Mouse (Mus musculus) midbrain, postnatal 0 days (tissue): Measurements from ENCODE around the gene Olfr1101. TPM values are rescaled to one million over a fixed set of nuclear protein-coding genes. Genes with fewer than 3 reads are reported as not detected.

Experiments used
- ATAC-seq: fragments of 200-750 bp; cut with Nextera tagmentation; 2 replicates; pipeline ENCODE4 v1.8.0; 2017; ENCODE audit warnings: moderate number of reproducible peaks, mild to moderate bottlenecking, moderate TSS enrichment, moderate library complexity; ENCODE audit not compliant: low FRiP score
- DNase-seq: peaks from one replicate; pipeline ENCODE4 v3.0.0-alpha.2; 2015; ENCODE audit warnings: low spot score
- H3K27ac ChIP-seq: fragments of 300-500 bp; sonication (generic); 2 replicates; pipeline ENCODE4 v1.5.1; 2014; ENCODE audit warnings: low read depth, mild to moderate bottlenecking, low read length, mixed read lengths
- H3K27me3 ChIP-seq: fragments of 300-500 bp; sonication (generic); 2 replicates; pipeline ENCODE4 v1.6.1; 2014; ENCODE audit warnings: low read length, control low read depth, mixed read lengths; ENCODE audit not compliant: insufficient read depth
- H3K36me3 ChIP-seq: fragments of 300-500 bp; sonication (generic); 2 replicates; pipeline ENCODE4 v1.6.1; 2014; ENCODE audit warnings: low read length, control low read depth, mixed read lengths; ENCODE audit not compliant: insufficient read depth
- H3K4me1 ChIP-seq: fragments of 300-500 bp; sonication (generic); 2 replicates; pipeline ENCODE4 v1.6.1; 2014; ENCODE audit warnings: mild to moderate bottlenecking, control low read depth, antibody characterized with exemption, low read length, mixed read lengths; ENCODE audit not compliant: insufficient read depth
- H3K4me2 ChIP-seq: fragments of 300-500 bp; sonication (generic); 2 replicates; pipeline ENCODE4 v1.6.1; 2014; ENCODE audit warnings: low read depth, mild to moderate bottlenecking, low read length, mixed read lengths; ENCODE audit not compliant: poor library complexity, severe bottlenecking
- H3K4me3 ChIP-seq: fragments of 300-500 bp; sonication (generic); 2 replicates; pipeline ENCODE4 v1.5.1; 2014; ENCODE audit warnings: low read depth, mild to moderate bottlenecking, low read length, moderate library complexity
- H3K9ac ChIP-seq: fragments of 300-500 bp; sonication (generic); replicated peaks from 2 replicates; pipeline ENCODE4 v1.6.1; 2014; ENCODE audit warnings: mild to moderate bottlenecking, low read length, moderate library complexity, mixed read lengths; ENCODE audit not compliant: poor library complexity, severe bottlenecking
- H3K9me3 ChIP-seq: fragments of 300-500 bp; sonication (generic); 2 replicates; pipeline ENCODE4 v1.6.1; 2016; ENCODE audit warnings: low read length, control low read depth
- CTCF ChIP-seq: IDR thresholded peaks from 2 replicates; pipeline ENCODE4 v1.5.1; 2016; ENCODE audit warnings: antibody characterized with exemption, mild to moderate bottlenecking
- WGBS: fragments of 180-500 bp; shearing (Covaris S2); extraction: QIAGEN DNeasy Blood & Tissue Kit; methylation state at CpG from one replicate; pipeline ENCODE4 v1.1.7; 2014; 5-methylcytosine and 5-hydroxymethylcytosine counted together
- polyA plus RNA-seq: library from polyadenylated mRNA; unstranded; fragments of >200 nt; fragmentation: Nextera tagmentation; extraction: Ambion mirVana; gene quantifications from 2 replicates; pipeline ENCODE4 v1.2.1, GENCODE M21; 2015
- total RNA-seq: library from RNA; depleted of rRNA; stranded (reverse); fragments of >200 nt; gene quantifications from 2 replicates; pipeline ENCODE4 v1.2.3, GENCODE M21; 2014; rRNA removed

Olfr1101 gene
- total RNA-seq (not detected in 2 replicates), polyA plus RNA-seq (not detected in 2 replicates)

DNA sequence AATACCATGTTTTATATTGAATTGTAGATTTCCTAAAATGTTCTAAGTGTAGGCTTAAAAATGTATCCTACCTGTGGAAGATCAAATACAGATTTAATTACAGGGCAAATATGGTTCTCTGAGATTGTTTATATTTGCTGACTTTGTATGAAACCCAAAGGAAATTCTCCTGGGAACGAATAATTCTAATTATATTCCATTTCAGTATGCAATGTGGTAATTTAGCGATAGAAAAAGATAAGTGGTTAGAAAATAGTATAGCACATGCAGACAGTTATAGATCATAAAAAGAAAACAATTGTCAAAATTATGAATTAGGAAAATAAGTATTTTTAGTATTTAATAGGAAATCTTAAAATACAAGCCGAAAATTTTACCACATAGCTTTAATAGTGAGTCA lies at the start of gene Olfr1101:
Gene Olfr1101, minus strand, starts transcription at position 101 of the 400 bp plus-strand sequence.
- Histone ChIP-seq H3K27ac (no peak within 1 kb of the TSS), H3K9ac (no peak within 1 kb of the TSS), H3K4me1 (no peaks in the 10 kb centered on the region), H3K9me3 (no peaks in the 10 kb centered on the region), H3K4me2 (no peak within 1 kb of the TSS), H3K36me3 (no peaks in the 10 kb centered on the region), H3K27me3 (no peaks in the 10 kb centered on the region), H3K4me3 (no peak within 1 kb of the TSS)
- TF ChIP-seq CTCF: no peak
- DNase-seq (no peak), ATAC-seq (no peak)
- 78% methylated on average over 3 of the region's 3 CpGs for WGBS

DNA sequence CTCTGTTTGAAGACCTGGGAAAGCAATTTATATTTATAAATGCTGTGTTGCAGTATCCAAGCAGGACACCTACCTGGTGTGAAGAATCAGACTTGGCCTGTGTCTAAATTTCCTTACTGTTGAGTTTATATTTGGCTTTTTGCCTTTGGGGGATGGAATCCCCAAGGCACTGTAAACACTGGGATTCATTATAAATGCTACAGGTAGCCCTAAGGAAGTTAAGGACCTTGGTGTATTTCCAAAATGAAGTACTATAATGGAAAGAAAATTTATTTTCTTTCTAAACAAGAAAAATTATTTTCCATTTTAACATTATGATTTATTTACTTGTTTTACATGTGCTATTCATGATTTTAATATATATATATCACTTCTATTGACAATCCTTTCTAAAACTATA lies 45.4 kb upstream of the Olfr1101 start, which contains the start of gene Olfr1105:
Gene Olfr1105, minus strand, starts transcription at position 101 of the 400 bp plus-strand sequence.
- H3K4me3 ChIP-seq: no peak within 1 kb of the TSS
- H3K36me3 ChIP-seq: no peaks in the 10 kb centered on the region
- no peaks in the 10 kb centered on the region for H3K27me3 ChIP-seq
- H3K27ac ChIP-seq: no peak within 1 kb of the TSS
- H3K9ac ChIP-seq: no peak within 1 kb of the TSS
- no peaks in the 10 kb centered on the region for H3K9me3 ChIP-seq
- TF ChIP-seq CTCF: no peak
- DNase-seq (no peak), ATAC-seq (no peak)
- no peaks in the 10 kb centered on the region for H3K4me1 ChIP-seq
- H3K4me2 ChIP-seq: no peak within 1 kb of the TSS

DNA sequence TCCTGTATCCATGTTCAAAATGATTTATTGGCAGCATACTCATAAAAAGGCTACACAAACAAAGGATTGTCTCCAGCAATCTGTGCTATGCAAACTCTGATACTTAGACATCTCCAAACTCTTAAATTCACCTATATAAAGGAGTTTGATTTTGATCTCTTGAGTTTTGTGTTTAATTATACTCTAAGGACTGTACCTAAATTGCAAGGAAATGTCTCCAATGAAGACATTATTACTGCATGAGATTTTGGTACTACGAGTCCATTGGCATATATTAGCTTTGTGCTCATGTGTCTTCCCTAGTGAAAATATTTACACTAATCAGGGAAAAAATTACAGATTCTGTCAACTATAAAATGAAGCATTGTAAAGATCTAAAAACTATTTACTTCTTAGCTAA lies 36.0 kb upstream of the Olfr1101 start, which contains the start of gene Olfr1104:
Gene Olfr1104, minus strand, starts transcription at position 101 of the 400 bp plus-strand sequence.
- no peaks in the 10 kb centered on the region for H3K4me1 ChIP-seq
- no peak within 1 kb of the TSS for H3K9ac ChIP-seq
- no peaks in the 10 kb centered on the region for H3K27me3 ChIP-seq
- no peak within 1 kb of the TSS for H3K4me3 ChIP-seq
- no peak for TF ChIP-seq CTCF
- H3K9me3 ChIP-seq: no peaks in the 10 kb centered on the region
- H3K36me3 ChIP-seq: no peaks in the 10 kb centered on the region
- no peak within 1 kb of the TSS for H3K4me2 ChIP-seq
- ATAC-seq (no peak), DNase-seq (no peak)
- H3K27ac ChIP-seq: no peak within 1 kb of the TSS
- 82% methylated on average over 1 of the region's 1 CpGs for WGBS

DNA sequence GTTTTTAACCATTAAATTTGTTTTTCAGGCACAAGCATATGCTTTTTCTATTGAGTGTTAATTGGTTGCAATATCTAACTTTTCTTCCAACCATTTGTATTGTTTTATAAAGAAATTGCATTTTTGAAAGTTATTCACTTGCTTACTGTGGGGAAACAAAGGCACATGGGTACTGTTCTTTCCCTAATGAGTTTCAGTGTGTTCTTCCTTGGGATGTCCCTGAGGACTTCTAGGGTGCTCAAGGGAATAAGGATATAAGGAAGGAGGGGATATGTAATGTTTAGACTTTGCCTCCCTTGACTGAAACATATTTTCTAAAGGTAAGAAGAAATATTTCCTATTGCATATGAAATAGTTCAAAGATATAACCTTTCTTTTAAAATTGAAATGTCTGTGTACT lies 7.1 kb upstream of the Olfr1101 start, which contains the start of gene Olfr1102:
Gene Olfr1102, plus strand, starts transcription at position 301 of the 400 bp plus-strand sequence.
- ATAC-seq (no peak), DNase-seq (no peak)
- Histone ChIP-seq H3K4me1 (no peaks in the 10 kb centered on the region), H3K9me3 (no peaks in the 10 kb centered on the region), H3K4me2 (no peak within 1 kb of the TSS), H3K9ac (no peak within 1 kb of the TSS), H3K4me3 (no peak within 1 kb of the TSS), H3K27me3 (no peaks in the 10 kb centered on the region), H3K27ac (no peak within 1 kb of the TSS), H3K36me3 (no peaks in the 10 kb centered on the region)
- TF ChIP-seq CTCF: no peak

DNA sequence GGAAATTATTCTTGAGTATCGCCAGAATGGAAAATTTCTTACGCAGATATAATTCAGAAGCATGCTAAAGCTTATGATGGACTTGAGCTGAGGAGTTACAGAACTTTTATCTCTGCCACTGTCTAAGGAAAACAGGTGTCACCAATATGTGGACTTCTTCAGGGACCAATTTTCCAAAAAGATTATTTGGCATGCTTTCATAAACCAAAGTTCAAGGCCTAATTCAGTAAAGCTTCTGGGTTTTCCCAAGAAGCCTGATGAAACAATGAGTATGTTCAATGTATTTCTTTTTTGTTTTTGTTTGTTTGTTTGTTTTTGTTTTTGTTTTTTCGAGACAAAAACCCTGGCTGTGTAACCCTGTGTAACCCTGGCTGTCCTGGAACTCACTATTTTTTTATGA lies 11.2 kb downstream of the Olfr1101 start, which contains the start of gene Olfr1100:
Gene Olfr1100, minus strand, starts transcription at position 101 of the 400 bp plus-strand sequence.
- Histone ChIP-seq H3K4me1 (no peaks in the 10 kb centered on the region), H3K9ac (no peak within 1 kb of the TSS), H3K4me3 (no peak within 1 kb of the TSS), H3K27ac (no peak within 1 kb of the TSS), H3K9me3 (no peaks in the 10 kb centered on the region), H3K27me3 (no peaks in the 10 kb centered on the region), H3K36me3 (no peaks in the 10 kb centered on the region), H3K4me2 (no peak within 1 kb of the TSS)
- no peak for TF ChIP-seq CTCF
- DNase-seq: no peak
- no peak for ATAC-seq
- whole genome bisulfite sequencing: 81% methylated on average over 3 of the region's 3 CpGs

DNA sequence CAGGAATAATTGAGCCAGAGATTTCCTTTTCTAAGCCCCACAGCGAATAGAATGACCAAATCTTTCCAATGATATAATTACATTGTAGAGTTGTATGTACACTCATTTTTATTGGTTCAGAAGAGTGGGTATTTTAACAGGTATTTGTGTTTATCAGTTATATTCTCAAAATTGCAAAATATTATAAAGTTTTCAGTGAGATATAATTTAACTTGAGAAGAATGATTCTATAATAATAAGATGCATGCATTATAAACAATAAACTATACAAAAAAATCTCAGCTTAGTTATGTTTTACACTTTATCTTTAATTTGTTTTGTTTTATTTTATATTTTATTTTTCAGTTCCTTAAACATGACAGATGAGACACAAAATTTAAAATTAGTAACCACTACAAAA lies 30.4 kb downstream of the Olfr1101 start, which contains the start of gene Olfr1099:
Gene Olfr1099, minus strand, starts transcription at position 101 of the 400 bp plus-strand sequence.
- H3K4me2 ChIP-seq: no peak within 1 kb of the TSS
- H3K9me3 ChIP-seq: no peaks in the 10 kb centered on the region
- no peak within 1 kb of the TSS for H3K27ac ChIP-seq
- TF ChIP-seq CTCF: no peak
- ATAC-seq (no peak), DNase-seq (no peak)
- H3K4me3 ChIP-seq: no peak within 1 kb of the TSS
- H3K9ac ChIP-seq: no peak within 1 kb of the TSS
- H3K27me3 ChIP-seq: no peaks in the 10 kb centered on the region
- WGBS: 81% methylated on average over 1 of the region's 1 CpGs
- no peaks in the 10 kb centered on the region for H3K36me3 ChIP-seq
- no peaks in the 10 kb centered on the region for H3K4me1 ChIP-seq

Other genes with a start within 250 kb of the Olfr1101 start
- gene Olfr1090, start 232.2 kb downstream of the Olfr1101 start, total RNA-seq: not detected in 2 replicates
- not detected in 2 replicates for gene Olfr1090, start 232.2 kb downstream of the Olfr1101 start, polyA plus RNA-seq
- not detected in 2 replicates for gene Olfr1093, start 208.7 kb downstream of the Olfr1101 start, total RNA-seq
- not detected in 2 replicates for gene Olfr1093, start 208.7 kb downstream of the Olfr1101 start, polyA plus RNA-seq
- not detected in 2 replicates for gene Olfr141, start 181.2 kb downstream of the Olfr1101 start, total RNA-seq
- not detected in 2 replicates for gene Olfr141, start 181.2 kb downstream of the Olfr1101 start, polyA plus RNA-seq
- gene Olfr1094, start 166.6 kb downstream of the Olfr1101 start, total RNA-seq: not detected in 2 replicates
- not detected in 2 replicates for gene Olfr1094, start 166.6 kb downstream of the Olfr1101 start, polyA plus RNA-seq
- not detected in 2 replicates for gene Olfr1095, start 139.5 kb downstream of the Olfr1101 start, total RNA-seq
- gene Olfr1095, start 139.5 kb downstream of the Olfr1101 start, polyA plus RNA-seq: not detected in 2 replicates
- gene Gm13723, start 116.4 kb downstream of the Olfr1101 start, total RNA-seq: not detected in 2 replicates
- gene Gm13723, start 116.4 kb downstream of the Olfr1101 start, polyA plus RNA-seq: not detected in 2 replicates
- gene Olfr1097, start 99.0 kb downstream of the Olfr1101 start, total RNA-seq: not detected in 2 replicates
- gene Olfr1097, start 99.0 kb downstream of the Olfr1101 start, polyA plus RNA-seq: not detected in 2 replicates
- not detected in 2 replicates for gene Olfr1098, start 66.7 kb downstream of the Olfr1101 start, total RNA-seq
- not detected in 2 replicates for gene Olfr1098, start 66.7 kb downstream of the Olfr1101 start, polyA plus RNA-seq
- gene Olfr1099, start 30.5 kb downstream of the Olfr1101 start, total RNA-seq: not detected in 2 replicates
- gene Olfr1099, start 30.5 kb downstream of the Olfr1101 start, polyA plus RNA-seq: not detected in 2 replicates
- gene Olfr1100, start 11.3 kb downstream of the Olfr1101 start, total RNA-seq: not detected in 2 replicates
- not detected in 2 replicates for gene Olfr1100, start 11.3 kb downstream of the Olfr1101 start, polyA plus RNA-seq
- not detected in 2 replicates for gene Olfr1102, start 7.2 kb upstream of the Olfr1101 start, total RNA-seq
- not detected in 2 replicates for gene Olfr1102, start 7.2 kb upstream of the Olfr1101 start, polyA plus RNA-seq
- gene Olfr1104, start 35.9 kb upstream of the Olfr1101 start, total RNA-seq: not detected in 2 replicates
- not detected in 2 replicates for gene Olfr1104, start 35.9 kb upstream of the Olfr1101 start, polyA plus RNA-seq
- gene Olfr1105, start 45.3 kb upstream of the Olfr1101 start, total RNA-seq: not detected in 2 replicates
- gene Olfr1105, start 45.3 kb upstream of the Olfr1101 start, polyA plus RNA-seq: not detected in 2 replicates
- not detected in 2 replicates for gene Olfr1106, start 61.1 kb upstream of the Olfr1101 start, total RNA-seq
- not detected in 2 replicates for gene Olfr1106, start 61.1 kb upstream of the Olfr1101 start, polyA plus RNA-seq
- not detected in 2 replicates for gene Olfr1107, start 84.6 kb upstream of the Olfr1101 start, total RNA-seq
- not detected in 2 replicates for gene Olfr1107, start 84.6 kb upstream of the Olfr1101 start, polyA plus RNA-seq
- gene Olfr1109, start 104.8 kb upstream of the Olfr1101 start, total RNA-seq: not detected in 2 replicates
- not detected in 2 replicates for gene Olfr1109, start 104.8 kb upstream of the Olfr1101 start, polyA plus RNA-seq
- not detected in 2 replicates for gene Olfr259, start 123.3 kb upstream of the Olfr1101 start, total RNA-seq
- gene Olfr259, start 123.3 kb upstream of the Olfr1101 start, polyA plus RNA-seq: not detected in 2 replicates
- gene Olfr1110, start 149.1 kb upstream of the Olfr1101 start, total RNA-seq: not detected in 2 replicates
- gene Olfr1110, start 149.1 kb upstream of the Olfr1101 start, polyA plus RNA-seq: not detected in 2 replicates
- not detected in 2 replicates for gene Olfr1111, start 161.4 kb upstream of the Olfr1101 start, total RNA-seq
- not detected in 2 replicates for gene Olfr1111, start 161.4 kb upstream of the Olfr1101 start, polyA plus RNA-seq
- gene Olfr1112, start 196.6 kb upstream of the Olfr1101 start, total RNA-seq: not detected in 2 replicates
- not detected in 2 replicates for gene Olfr1112, start 196.6 kb upstream of the Olfr1101 start, polyA plus RNA-seq
- gene Olfr1113, start 217.7 kb upstream of the Olfr1101 start, total RNA-seq: not detected in 2 replicates
- gene Olfr1113, start 217.7 kb upstream of the Olfr1101 start, polyA plus RNA-seq: not detected in 2 replicates